Mouse (Mus musculus): ENCODE data around the gene Ranbp17. TPM values are rescaled to one million over a fixed set of nuclear protein-coding genes. Genes with fewer than 3 reads are reported as not detected.

Ranbp17 gene
- 5.8 and 9.1 TPM in 2 replicates for polyA plus RNA-seq (2012; rRNA removed)

GRCm38 (mm10) chr11:33513376-33513991 lies at the start of gene Ranbp17:
Gene Ranbp17, minus strand, starts transcription at chr11:33513746.

GRCm38 (mm10) chr11:33276637-33277036 lies 236.9 kb downstream of the Ranbp17 start, which contains the start of gene Gm12117:
Gene Gm12117, minus strand, starts transcription at chr11:33276737.

GRCm38 (mm10) chr11:33203383-33204328 lies 309.9 kb downstream of the Ranbp17 start, which contains the start of gene Tlx3:
Gene Tlx3, minus strand, starts transcription at chr11:33203589.

GRCm38 (mm10) chr11:33162998-33163506 lies 350.5 kb downstream of the Ranbp17 start, which contains the start of gene Npm1:
Gene Npm1, minus strand, starts transcription at chr11:33163206.

Other genes with a start within 250 kb of the Ranbp17 start
- 0.14 and 0.21 TPM in 2 replicates for gene Gm12117, start 237.0 kb downstream of the Ranbp17 start, polyA plus RNA-seq (2012; rRNA removed)
- 2.9 and 7.9 TPM in 2 replicates for gene Gabrp, start 65.2 kb upstream of the Ranbp17 start, polyA plus RNA-seq (2012; rRNA removed)
- gene D130052B06Rik, start 85.6 kb upstream of the Ranbp17 start, polyA plus RNA-seq (2012; rRNA removed) = 0.04 and 0.15 TPM in 2 replicates

Measured in central nervous system, embryonic 11.5 days (tissue).